Mouse (Mus musculus): Measurements from ENCODE around the gene Usp12. TPM values are rescaled to one million over a fixed set of nuclear protein-coding genes. Genes with fewer than 3 reads are reported as not detected.
A peak's percentile ranks its signal among the peaks of the same experiment; 100 is the strongest.

Usp12 gene
- 10.4 and 13.1 TPM in 2 replicates for polyA plus RNA-seq (2014; fragmentation: Nextera tagmentation; extraction: Ambion mirVana)

DNA sequence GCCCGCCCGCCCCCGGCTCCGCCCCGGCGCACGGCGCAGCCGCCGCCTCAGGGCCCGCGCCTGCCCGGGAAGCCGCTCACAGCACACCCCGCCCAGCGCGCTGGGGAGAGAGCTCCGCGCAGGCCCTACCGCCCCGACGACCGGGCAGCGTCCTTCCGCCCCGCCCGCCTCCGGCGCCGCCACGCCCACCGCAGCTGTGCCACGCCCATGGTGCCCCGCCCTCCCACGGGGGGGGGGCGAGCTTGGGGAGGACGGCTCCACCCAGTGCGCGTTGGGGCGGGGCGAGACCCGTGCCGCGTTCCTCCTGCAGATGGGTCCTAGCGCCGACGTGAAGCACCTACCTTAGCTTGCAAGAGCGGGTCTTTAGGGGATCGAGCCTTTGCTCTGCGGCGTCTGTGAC is at the start of gene Usp12:
TSS of gene Usp12 (minus strand) at position 154 of the 400 bp plus-strand sequence.
- H3K9ac ChIP-seq (ENCODE audit: low read length): peak within 1 kb of the TSS; percentile 88
- DNase-seq (ENCODE audit: low spot score) (peak; percentile 99), ATAC-seq (replicated peaks; ENCODE audit: low FRiP score) (peak; percentile 97)
- peaks cover 7% of the 10 kb centered on the region; the same call in 1 of the 2 replicates for H3K4me1 ChIP-seq (replicated peaks; ENCODE audit: control insufficient read depth, insufficient read depth, low read length)
- no peaks in the 10 kb centered on the region for H3K36me3 ChIP-seq (ENCODE audit: control insufficient read depth, insufficient read depth, low read length)
- H3K4me3 ChIP-seq (ENCODE audit: low read depth, low read length): peak within 1 kb of the TSS; percentile 91
- under 1% methylated on average over 48 of the region's 51 CpGs for WGBS
- H3K27me3 ChIP-seq (ENCODE audit: control insufficient read depth, insufficient read depth, low read length): no peaks in the 10 kb centered on the region
- peak within 1 kb of the TSS; percentile 51 for H3K4me2 ChIP-seq (ENCODE audit: low read depth, low read length, severe bottlenecking)
- H3K9me3 ChIP-seq (ENCODE audit: control insufficient read depth, low read length): no peaks in the 10 kb centered on the region
- peak within 1 kb of the TSS; percentile 79 for H3K27ac ChIP-seq (ENCODE audit: low read depth, low read length)

DNA sequence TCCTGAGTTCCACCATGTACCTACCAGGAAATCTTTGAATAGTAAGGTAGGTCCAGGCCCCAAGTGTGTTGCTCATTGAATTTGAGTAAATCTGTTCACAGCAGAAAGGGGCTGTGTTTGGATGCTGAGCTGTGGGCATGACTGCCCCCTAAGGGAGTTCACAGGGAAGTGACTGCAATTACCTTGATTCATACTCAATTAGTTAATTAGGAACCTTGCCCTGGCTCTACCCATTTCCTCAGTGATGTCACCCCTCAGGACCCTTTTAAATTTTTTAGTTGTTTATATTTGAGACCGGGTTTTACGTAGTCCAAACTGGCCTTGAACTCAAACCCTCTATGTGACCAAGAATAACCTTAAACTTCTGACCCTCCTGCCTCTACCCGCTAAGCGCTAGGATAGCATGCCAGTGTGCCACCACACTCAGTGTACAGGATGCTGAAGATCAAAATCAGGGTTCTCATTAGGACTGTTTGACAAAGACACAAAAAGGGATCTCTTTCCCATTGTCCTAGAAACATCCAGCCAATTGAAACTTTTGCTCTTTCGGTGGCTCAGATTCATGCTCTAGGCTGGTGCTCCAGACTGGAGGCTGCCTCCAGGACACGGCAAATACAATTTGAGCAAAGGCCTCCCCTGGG is 49.6 kb upstream of the Usp12 start:
- H3K9me3 ChIP-seq (ENCODE audit: control insufficient read depth, low read length): no peaks in the 10 kb centered on the region
- H3K9ac ChIP-seq (ENCODE audit: low read length): peak overlapping the region; percentile 92
- DNase-seq (ENCODE audit: low spot score) (no peak), ATAC-seq (replicated peaks; ENCODE audit: low FRiP score) (peak; percentile 63)
- peak overlapping the region; percentile 58 for H3K4me2 ChIP-seq (ENCODE audit: low read depth, low read length, severe bottlenecking)
- H3K27ac ChIP-seq (ENCODE audit: low read depth, low read length): peak overlapping the region; percentile 68
- H3K4me3 ChIP-seq (ENCODE audit: low read depth, low read length): peak overlapping the region; percentile 67
- no peaks in the 10 kb centered on the region; the same call in 1 of the 2 replicates for H3K36me3 ChIP-seq (ENCODE audit: control insufficient read depth, insufficient read depth, low read length)
- H3K27me3 ChIP-seq (ENCODE audit: control insufficient read depth, insufficient read depth, low read length): no peaks in the 10 kb centered on the region
- WGBS: 4% methylated on average over 6 of the region's 6 CpGs
- 0 out of 2 replicates have a peak, but pooled peaks cover 2% of the 10 kb centered on the region for H3K4me1 ChIP-seq (replicated peaks; ENCODE audit: control insufficient read depth, insufficient read depth, low read length)

DNA sequence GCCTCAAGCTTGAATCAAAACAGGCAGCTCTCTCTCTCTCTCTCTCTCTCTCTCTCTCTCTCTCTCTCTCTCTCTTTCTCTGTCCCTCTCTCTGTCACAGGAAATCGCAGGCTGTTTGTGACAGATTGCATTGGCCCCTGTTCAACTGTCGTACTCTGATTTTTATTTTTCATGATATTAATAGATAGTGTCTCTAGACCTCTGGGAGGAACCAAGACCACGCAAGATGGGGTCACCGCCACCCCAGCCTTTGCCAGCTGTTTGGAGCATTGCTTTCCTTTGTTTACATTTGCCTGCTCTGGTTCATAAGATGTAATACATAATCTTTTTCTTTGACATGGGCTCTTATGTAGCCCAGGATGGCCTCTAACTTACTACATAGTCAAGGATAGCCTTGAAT is 47.2 kb upstream of the Usp12 start:
- Histone ChIP-seq H3K27me3 (ENCODE audit: control insufficient read depth, insufficient read depth, low read length) (no peaks in the 10 kb centered on the region), H3K36me3 (ENCODE audit: control insufficient read depth, insufficient read depth, low read length) (no peaks in the 10 kb centered on the region; the same call in 1 of the 2 replicates), H3K4me2 (ENCODE audit: low read depth, low read length, severe bottlenecking) (no peak overlapping the region), H3K27ac (ENCODE audit: low read depth, low read length) (no peak overlapping the region), H3K9ac (ENCODE audit: low read length) (no peak overlapping the region), H3K4me3 (ENCODE audit: low read depth, low read length) (no peak overlapping the region), H3K9me3 (ENCODE audit: control insufficient read depth, low read length) (no peaks in the 10 kb centered on the region), H3K4me1 (replicated peaks; ENCODE audit: control insufficient read depth, insufficient read depth, low read length) (0 out of 2 replicates have a peak, but pooled peaks cover 2% of the 10 kb centered on the region)
- ATAC-seq (replicated peaks; ENCODE audit: low FRiP score): no peak
- DNase-seq (ENCODE audit: low spot score): no peak
- 90% methylated on average over 4 of the region's 4 CpGs for WGBS

DNA sequence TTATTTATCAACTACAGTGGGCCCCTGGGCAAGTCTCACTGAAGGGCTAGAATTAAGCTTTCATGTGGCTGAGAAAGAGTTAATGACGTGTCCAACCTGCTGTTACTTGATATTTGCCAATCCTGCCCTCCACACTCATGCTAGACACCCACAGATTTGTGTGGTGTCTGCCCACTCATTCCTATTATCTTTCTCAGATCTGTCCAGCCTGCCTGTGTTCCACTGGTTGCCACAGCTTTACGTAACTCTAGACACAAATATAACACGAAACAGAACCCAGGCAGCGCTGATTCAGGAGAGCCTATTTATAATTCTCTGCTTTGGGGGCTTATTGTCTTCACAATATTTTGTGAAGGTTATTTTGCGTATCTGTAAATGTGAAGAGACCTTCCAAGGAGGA is 46.5 kb upstream of the Usp12 start:
- Histone ChIP-seq H3K4me3 (ENCODE audit: low read depth, low read length) (no peak overlapping the region), H3K4me1 (replicated peaks; ENCODE audit: control insufficient read depth, insufficient read depth, low read length) (0 out of 2 replicates have a peak, but pooled peaks cover 2% of the 10 kb centered on the region), H3K36me3 (ENCODE audit: control insufficient read depth, insufficient read depth, low read length) (peaks cover 5% of the 10 kb centered on the region; the same call in 1 of the 2 replicates), H3K27ac (ENCODE audit: low read depth, low read length) (no peak overlapping the region), H3K27me3 (ENCODE audit: control insufficient read depth, insufficient read depth, low read length) (no peaks in the 10 kb centered on the region), H3K9me3 (ENCODE audit: control insufficient read depth, low read length) (no peaks in the 10 kb centered on the region), H3K4me2 (ENCODE audit: low read depth, low read length, severe bottlenecking) (no peak overlapping the region), H3K9ac (ENCODE audit: low read length) (no peak overlapping the region)
- WGBS: 87% methylated on average over 5 of the region's 5 CpGs
- ATAC-seq (replicated peaks; ENCODE audit: low FRiP score) (no peak), DNase-seq (ENCODE audit: low spot score) (no peak)

DNA sequence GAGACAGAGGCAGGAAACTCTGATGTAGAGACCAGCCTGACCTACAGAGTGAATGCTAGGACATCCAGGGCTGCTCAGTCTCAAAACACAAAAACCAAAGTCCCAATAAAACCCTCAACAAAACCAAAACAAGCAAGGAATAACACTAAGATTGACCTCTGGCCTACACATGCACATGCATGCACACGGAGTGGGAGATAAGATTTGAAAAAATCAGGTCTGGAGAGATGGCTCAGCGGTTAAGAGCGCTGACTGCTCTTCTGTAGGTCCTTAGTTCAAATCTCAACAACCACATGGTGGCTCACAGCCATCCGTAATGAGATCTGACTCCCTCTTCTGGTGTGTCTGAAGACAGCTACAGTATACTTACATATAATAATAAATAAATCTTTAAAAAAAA is 45.6 kb upstream of the Usp12 start:
- no peak overlapping the region for H3K9ac ChIP-seq (ENCODE audit: low read length)
- no peak for ATAC-seq (replicated peaks; ENCODE audit: low FRiP score)
- H3K27me3 ChIP-seq (ENCODE audit: control insufficient read depth, insufficient read depth, low read length): no peaks in the 10 kb centered on the region
- H3K4me1 ChIP-seq (replicated peaks; ENCODE audit: control insufficient read depth, insufficient read depth, low read length): 0 out of 2 replicates have a peak, but pooled peaks cover 2% of the 10 kb centered on the region
- H3K9me3 ChIP-seq (ENCODE audit: control insufficient read depth, low read length): no peaks in the 10 kb centered on the region
- no peak overlapping the region for H3K4me3 ChIP-seq (ENCODE audit: low read depth, low read length)
- DNase-seq (ENCODE audit: low spot score): no peak
- no peak overlapping the region for H3K27ac ChIP-seq (ENCODE audit: low read depth, low read length)
- WGBS: 86% methylated on average over 4 of the region's 4 CpGs
- no peak overlapping the region for H3K4me2 ChIP-seq (ENCODE audit: low read depth, low read length, severe bottlenecking)
- H3K36me3 ChIP-seq (ENCODE audit: control insufficient read depth, insufficient read depth, low read length): peaks cover 7% of the 10 kb centered on the region; the same call in 1 of the 2 replicates

DNA sequence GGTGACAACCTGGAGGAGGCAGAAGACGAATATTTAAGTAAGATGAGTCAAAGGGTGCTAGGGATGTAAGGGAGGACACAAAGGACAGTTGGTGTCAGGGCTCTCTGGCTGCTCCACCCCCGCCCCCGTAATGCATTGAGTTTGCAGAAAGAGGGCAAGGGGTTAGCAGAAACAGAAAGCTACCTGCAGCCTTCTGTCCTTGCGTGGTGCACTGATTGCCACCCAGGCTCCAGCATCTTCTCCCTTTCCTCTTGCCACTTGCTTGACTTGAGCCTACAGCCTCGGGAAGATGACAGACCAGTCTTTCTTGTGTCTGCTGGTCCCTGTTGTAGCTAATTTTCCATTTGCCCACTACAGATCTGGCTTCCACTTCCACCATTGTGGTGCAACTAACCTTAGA is 45.0 kb upstream of the Usp12 start:
- Histone ChIP-seq H3K4me3 (ENCODE audit: low read depth, low read length) (no peak overlapping the region), H3K4me2 (ENCODE audit: low read depth, low read length, severe bottlenecking) (no peak overlapping the region), H3K9me3 (ENCODE audit: control insufficient read depth, low read length) (no peaks in the 10 kb centered on the region), H3K27ac (ENCODE audit: low read depth, low read length) (no peak overlapping the region), H3K36me3 (ENCODE audit: control insufficient read depth, insufficient read depth, low read length) (peaks cover 8% of the 10 kb centered on the region; the same call in 1 of the 2 replicates), H3K4me1 (replicated peaks; ENCODE audit: control insufficient read depth, insufficient read depth, low read length) (0 out of 2 replicates have a peak, but pooled peaks cover 2% of the 10 kb centered on the region), H3K27me3 (ENCODE audit: control insufficient read depth, insufficient read depth, low read length) (no peaks in the 10 kb centered on the region), H3K9ac (ENCODE audit: low read length) (no peak overlapping the region)
- ATAC-seq (replicated peaks; ENCODE audit: low FRiP score): no peak
- WGBS: 68% methylated on average over 5 of the region's 5 CpGs
- DNase-seq (ENCODE audit: low spot score): peak; percentile 53

DNA sequence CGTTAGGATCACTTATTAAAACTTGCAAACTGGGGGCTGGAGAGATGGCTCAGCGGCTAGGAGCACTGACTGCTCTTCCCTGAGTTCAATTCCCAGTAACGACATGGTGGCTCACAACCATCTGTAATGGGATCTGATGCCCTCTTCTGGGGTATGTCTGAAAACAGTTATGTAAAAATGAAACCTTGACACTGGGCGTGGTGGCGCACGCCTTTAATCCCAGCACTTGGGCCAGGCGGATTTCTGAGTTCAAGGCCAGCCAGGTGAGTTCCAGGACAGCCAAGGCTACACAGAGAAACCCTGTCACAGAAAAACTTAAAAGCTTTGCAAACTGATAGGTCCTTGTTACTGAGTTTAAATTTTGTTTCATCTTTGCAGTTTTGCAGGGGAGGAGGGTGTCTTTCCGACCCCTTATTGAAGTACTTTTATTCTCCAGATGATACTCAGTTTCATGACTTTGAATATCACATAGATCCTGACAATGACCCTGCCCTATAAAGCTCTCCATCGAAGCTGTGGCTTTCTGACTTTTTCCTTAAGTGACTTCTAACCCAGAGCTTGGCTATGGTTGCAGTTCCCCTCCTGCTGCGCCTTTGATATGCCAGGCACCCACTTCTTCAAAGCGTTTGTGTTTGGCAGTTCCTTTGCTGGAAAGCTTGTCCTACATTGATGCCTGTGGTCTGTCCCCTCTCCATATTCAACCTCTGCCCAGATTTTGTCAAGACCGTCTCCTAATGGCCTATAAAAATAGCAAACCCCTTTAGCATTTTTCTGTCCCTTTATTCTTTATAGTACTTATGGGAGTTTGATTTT is 44.2 kb upstream of the Usp12 start:
- H3K27me3 ChIP-seq (ENCODE audit: control insufficient read depth, insufficient read depth, low read length): no peaks in the 10 kb centered on the region
- peaks cover 3% of the 10 kb centered on the region; the same call in 1 of the 2 replicates for H3K4me1 ChIP-seq (replicated peaks; ENCODE audit: control insufficient read depth, insufficient read depth, low read length)
- no peak overlapping the region for H3K4me3 ChIP-seq (ENCODE audit: low read depth, low read length)
- no peak overlapping the region for H3K4me2 ChIP-seq (ENCODE audit: low read depth, low read length, severe bottlenecking)
- no peak overlapping the region for H3K9ac ChIP-seq (ENCODE audit: low read length)
- no peak overlapping the region for H3K27ac ChIP-seq (ENCODE audit: low read depth, low read length)
- no peak for DNase-seq (ENCODE audit: low spot score)
- peaks cover 12% of the 10 kb centered on the region; the same call in 1 of the 2 replicates for H3K36me3 ChIP-seq (ENCODE audit: control insufficient read depth, insufficient read depth, low read length)
- ATAC-seq (replicated peaks; ENCODE audit: low FRiP score): no peak
- H3K9me3 ChIP-seq (ENCODE audit: control insufficient read depth, low read length): no peaks in the 10 kb centered on the region
- WGBS: 63% methylated on average over 12 of the region's 12 CpGs

DNA sequence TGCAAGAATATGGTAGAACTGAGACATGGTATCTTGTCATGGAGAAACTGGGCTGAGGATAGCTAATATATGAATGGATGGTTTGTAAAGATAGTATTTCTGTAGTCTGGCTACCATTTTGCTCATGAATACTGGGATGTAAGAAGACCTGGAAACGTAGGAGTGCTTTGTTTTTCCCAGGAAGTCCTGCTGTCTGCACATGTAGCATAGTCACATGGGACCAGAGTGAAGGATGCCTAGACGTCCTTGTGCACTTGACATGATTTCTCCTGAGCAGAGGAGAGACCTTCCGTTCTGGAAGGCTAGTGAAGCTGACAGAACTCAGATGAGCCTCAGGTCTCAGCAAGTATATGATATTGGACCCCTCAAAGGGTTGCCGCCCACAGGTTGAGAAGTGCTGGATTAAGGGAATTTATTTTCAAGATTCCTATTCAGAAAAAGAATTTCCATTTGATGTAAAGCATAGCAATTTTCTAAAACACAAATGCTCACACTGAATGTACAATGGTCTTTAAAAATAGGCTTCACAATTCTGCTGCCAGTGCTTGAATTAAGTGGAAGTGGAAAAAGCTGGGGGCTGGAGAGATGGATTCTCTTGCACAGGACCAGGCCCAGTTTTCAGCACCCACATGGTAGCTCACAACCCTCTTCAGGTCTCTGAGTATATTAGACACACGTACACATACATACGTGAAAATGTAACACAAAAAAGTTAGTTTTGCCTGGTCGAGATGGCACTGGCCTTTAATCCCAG is 43.3 kb upstream of the Usp12 start:
- WGBS: 73% methylated on average over 7 of the region's 7 CpGs

More for the DNA sequence above, 43.3 kb upstream of the Usp12 start:
- Histone ChIP-seq H3K27ac (ENCODE audit: low read depth, low read length) (no peak overlapping the region), H3K4me2 (ENCODE audit: low read depth, low read length, severe bottlenecking) (no peak overlapping the region), H3K4me3 (ENCODE audit: low read depth, low read length) (no peak overlapping the region), H3K9me3 (ENCODE audit: control insufficient read depth, low read length) (no peaks in the 10 kb centered on the region), H3K4me1 (replicated peaks; ENCODE audit: control insufficient read depth, insufficient read depth, low read length) (peaks cover 6% of the 10 kb centered on the region; the same call in 1 of the 2 replicates), H3K36me3 (ENCODE audit: control insufficient read depth, insufficient read depth, low read length) (peaks cover 12% of the 10 kb centered on the region; the same call in 1 of the 2 replicates), H3K27me3 (ENCODE audit: control insufficient read depth, insufficient read depth, low read length) (no peaks in the 10 kb centered on the region), H3K9ac (ENCODE audit: low read length) (no peak overlapping the region)
- DNase-seq (ENCODE audit: low spot score) (no peak), ATAC-seq (replicated peaks; ENCODE audit: low FRiP score) (no peak)

Measured in forebrain, embryonic 11.5 days (tissue).